Mouse (Mus musculus) monocyte, adult 2 months (primary cell): Measurements from ENCODE around the gene Tbc1d10c.

Experiments
- DNase-seq, 2 experiments: peaks; one replicate each; pipeline ENCODE4 v3.0.0; 2022; ENCODE audit warnings: low spot score in 2 of 2, low read depth in 1 of 2

Gene Tbc1d10c

GRCm38 (mm10) chr19:4162646-4163542 lies 28.2 kb downstream of the Tbc1d10c start, which contains the start of gene Rps6kb2:
Gene Rps6kb2, minus strand, starts transcription at chr19:4163354.
- peak; percentile 83 to 91 for DNase-seq

- no peak for DNase-seq
Measured at GRCm38 (mm10) chr19:4159049-4159448, 32.0 kb downstream of the Tbc1d10c start.

GRCm38 (mm10) chr19:4156771-4157170 lies 34.3 kb downstream of the Tbc1d10c start:
- DNase-seq, result no peak

GRCm38 (mm10) chr19:4156073-4156579 lies 35.0 kb downstream of the Tbc1d10c start:
- DNase-seq, result no peak

- DNase-seq, result no peak
Measured at GRCm38 (mm10) chr19:4155223-4156072, 35.6 kb downstream of the Tbc1d10c start.

- no peak for DNase-seq
Measured at GRCm38 (mm10) chr19:4154437-4155222, 36.5 kb downstream of the Tbc1d10c start.

- DNase-seq, result no peak
Measured at GRCm38 (mm10) chr19:4153232-4153654, 37.8 kb downstream of the Tbc1d10c start, which contains the start of gene Ptprcap. Gene Ptprcap, plus strand, starts transcription at chr19:4153604.

GRCm38 (mm10) chr19:4152445-4153231 lies 38.4 kb downstream of the Tbc1d10c start:
- DNase-seq, result no peak

GRCm38 (mm10) chr19:4151898-4152297 lies 39.2 kb downstream of the Tbc1d10c start:
- no peak for DNase-seq

GRCm38 (mm10) chr19:4151488-4151860 lies 39.6 kb downstream of the Tbc1d10c start:
- DNase-seq, result no peak

- DNase-seq, result no peak
Measured at GRCm38 (mm10) chr19:4150567-4151487, 40.3 kb downstream of the Tbc1d10c start.

- no peak for DNase-seq
Measured at GRCm38 (mm10) chr19:4149764-4150461, 41.2 kb downstream of the Tbc1d10c start.

GRCm38 (mm10) chr19:4149283-4149682 lies 41.8 kb downstream of the Tbc1d10c start:
- no peak for DNase-seq

GRCm38 (mm10) chr19:4148819-4149218 lies 42.3 kb downstream of the Tbc1d10c start:
- DNase-seq, result no peak

- peak; percentile 90 to 92 for DNase-seq
Measured at GRCm38 (mm10) chr19:4148491-4148806, 42.6 kb downstream of the Tbc1d10c start, which contains the start of gene Coro1b. Gene Coro1b, plus strand, starts transcription at chr19:4148619.

- no peak for DNase-seq
Measured at GRCm38 (mm10) chr19:4147782-4148490, 43.1 kb downstream of the Tbc1d10c start.

GRCm38 (mm10) chr19:4147022-4147405 lies 44.1 kb downstream of the Tbc1d10c start:
- DNase-seq, result no peak
